Mouse (Mus musculus): ENCODE measurements at regions not wholly inside any gene's neighbourhood (a gene's known extent, or its start where the extent isn't known, plus 50 kb on each side); places are given as distances from the start of the nearest gene placed in this dataset.

DNA sequence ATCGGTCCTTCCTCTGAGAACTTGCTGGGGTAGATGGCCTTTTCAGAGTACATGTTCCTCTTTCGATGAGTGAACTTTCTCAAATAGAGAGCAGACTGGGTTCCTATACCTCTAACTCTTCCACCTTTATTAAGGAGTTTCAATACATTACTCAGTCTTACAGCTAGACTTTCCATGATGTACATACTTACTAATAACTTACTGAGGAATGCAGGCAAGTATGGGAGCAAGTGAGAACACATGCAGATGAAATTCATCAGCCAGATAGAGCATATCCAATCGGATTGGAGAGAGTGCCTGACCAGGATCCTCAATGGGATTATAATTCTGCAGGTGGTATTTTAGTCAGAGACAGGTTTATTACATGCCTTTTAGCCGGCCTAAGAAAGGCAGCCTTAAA lies 292.2 kb upstream of the Large1 start:
- intact Hi-C loops (cut with DNase I; ENCODE audit: low total_unique reads), result no loop called here
- DNase-seq, result no peak

DNA sequence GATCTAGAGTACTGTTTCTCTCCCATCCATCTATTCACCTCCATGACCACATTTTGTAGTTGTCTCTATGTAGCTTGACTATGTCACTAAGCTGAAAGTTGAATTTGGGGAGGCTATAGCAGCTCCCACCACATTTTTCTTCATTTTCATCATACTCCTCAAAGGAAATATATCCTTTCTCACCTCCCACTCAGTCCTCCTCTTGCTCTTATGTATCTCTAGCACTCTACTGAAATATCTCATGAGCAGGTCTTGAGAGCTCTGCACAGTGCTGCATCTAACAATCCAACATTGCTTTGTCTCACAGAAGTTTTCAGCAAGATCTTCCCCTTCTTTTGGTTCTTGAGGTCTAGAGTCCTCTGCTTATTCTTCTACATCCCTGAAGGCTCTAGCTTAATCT lies 273.5 kb upstream of the Large1 start:
- no peak for DNase-seq
- intact Hi-C loops (cut with DNase I; ENCODE audit: low total_unique reads), result no loop called here

DNA sequence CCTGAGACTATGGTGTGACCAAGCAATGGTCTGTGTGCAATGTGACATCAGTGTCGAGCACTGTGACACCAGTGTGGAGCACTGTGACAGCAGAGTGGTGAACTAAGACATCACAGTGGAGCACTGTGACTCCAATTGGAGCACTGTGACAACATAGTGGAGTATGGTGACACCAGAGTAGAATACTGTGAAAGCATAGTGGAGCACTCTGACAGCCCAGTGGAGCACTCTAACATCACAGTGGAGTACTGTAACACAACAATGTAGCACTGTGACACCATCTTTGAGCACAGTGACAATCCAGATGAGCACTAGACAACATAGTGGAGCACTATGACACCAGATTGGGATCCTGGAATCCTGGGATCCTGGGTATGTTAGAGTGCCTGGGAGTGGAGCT lies 265.6 kb upstream of the Large1 start:
- DNase-seq, result peak; percentile 3
- intact Hi-C loops (cut with DNase I; ENCODE audit: low total_unique reads), result no loop called here

DNA sequence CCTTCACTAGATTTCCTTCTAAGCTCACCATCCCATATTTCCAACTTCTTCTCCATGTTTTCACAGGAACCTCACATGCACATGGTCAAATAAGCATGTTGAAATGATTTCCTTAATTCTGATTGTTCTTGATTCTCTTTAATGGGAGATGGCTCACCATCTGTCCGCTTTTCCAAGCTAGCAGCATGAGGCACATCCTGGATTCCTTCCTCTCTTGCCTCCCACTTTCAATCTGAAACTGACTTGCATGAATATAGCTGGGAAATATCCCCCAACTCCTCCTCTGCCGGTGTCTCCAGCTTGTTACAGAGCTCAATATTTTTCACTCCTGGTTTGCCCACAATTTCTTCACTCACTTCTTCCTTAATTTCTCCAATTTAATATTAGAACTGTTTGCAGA lies 261.3 kb upstream of the Large1 start:
- intact Hi-C loops (cut with DNase I; ENCODE audit: low total_unique reads), result no loop called here

DNA sequence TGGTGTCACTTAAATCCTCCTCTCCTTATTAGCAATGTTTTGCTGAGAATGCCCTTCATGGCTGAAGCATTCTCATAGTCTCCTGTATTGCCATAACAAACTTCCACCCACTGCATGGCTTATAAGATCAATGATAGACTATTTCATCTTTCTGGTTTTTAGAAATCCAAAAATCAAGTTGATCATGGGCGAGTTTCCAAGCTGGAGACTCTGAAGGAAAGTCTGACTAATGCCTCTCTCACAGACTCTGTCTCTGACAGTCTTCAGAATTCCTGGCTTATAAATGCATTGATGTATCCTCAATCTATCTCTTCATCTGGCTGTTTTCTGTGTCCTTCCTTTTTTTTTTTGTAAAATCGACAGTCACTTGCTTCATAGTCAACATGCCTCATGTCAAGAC lies 260.8 kb upstream of the Large1 start:
- DNase-seq, result no peak
- intact Hi-C loops (cut with DNase I; ENCODE audit: low total_unique reads), result no loop called here

More for the DNA sequence above, 261.3 kb upstream of the Large1 start:
- DNase-seq, result no peak

DNA sequence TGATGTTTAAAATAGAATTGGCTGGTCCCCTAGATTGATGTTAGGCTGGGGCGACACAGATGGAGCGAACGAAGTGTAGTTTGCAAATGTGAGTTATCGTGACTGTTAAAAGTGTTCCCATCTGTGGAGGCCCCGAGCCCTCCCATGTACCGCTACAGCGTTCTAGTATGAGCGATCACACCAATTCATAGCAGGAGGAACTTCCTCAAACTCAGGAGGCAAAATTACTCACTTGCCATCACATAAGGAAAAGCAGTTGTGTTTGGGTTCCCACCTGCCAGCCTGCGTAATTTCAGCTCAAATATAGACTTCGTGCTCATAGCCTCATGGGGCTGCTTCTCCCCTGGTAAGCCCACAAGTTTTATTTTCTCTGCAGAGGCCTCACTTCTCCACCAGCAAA lies 258.2 kb upstream of the Large1 start:
- intact Hi-C loops (cut with DNase I; ENCODE audit: low total_unique reads), result no loop called here
- no peak for DNase-seq

DNA sequence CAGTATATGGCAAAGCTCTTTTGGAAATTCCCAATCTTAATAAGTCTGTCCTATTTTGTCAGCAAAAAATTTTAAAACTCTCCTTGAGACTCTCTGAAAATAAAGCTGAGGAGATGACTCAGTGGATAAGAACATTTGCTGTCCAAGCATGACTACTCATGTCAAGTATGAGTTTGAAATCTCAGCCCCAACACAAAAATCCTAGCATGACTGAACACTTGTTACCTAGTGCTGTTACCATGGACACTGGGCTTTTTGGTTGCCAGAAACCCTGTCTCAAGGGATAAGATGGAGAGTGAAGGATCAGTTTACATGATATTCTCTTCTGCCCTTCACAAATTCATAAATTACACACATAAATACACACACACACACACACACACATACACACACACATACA lies 217.3 kb upstream of the Large1 start:
- DNase-seq, result no peak
- intact Hi-C loops (cut with DNase I; ENCODE audit: low total_unique reads), result no loop called here

DNA sequence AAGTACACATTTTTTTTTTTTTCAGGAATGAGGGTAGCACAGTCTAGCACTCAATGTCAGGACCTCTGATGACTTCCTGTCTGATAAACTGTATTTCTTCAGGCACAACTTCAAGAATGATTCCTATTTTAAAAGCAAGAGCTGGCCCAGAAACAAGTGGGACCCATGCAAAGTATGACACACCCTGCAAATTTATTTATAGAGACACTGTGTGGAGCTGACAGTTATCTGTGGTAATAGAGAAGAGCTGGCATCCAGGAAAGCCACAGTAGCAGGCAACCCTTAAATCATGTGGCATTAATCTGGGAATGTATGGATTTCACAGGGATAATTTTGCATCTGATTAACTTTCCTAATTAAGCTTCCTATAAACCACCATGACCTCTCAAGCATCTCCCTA lies 216.6 kb upstream of the Large1 start:
- DNase-seq, result no peak
- intact Hi-C loops (cut with DNase I; ENCODE audit: low total_unique reads), result no loop called here

Small RNA genes lying in the stretch of these regions (microRNA-seq; reads per million reads assigned to microRNA genes)
- 0 reads per million in 2 experiments for gene Gm23255
